Mouse (Mus musculus): Measurements from ENCODE around the gene Cdc40. TPM values are rescaled to one million over a fixed set of nuclear protein-coding genes. Genes with fewer than 3 reads are reported as not detected.
"Not testable (repeated sequence)": the region's sequence is repeated elsewhere in the genome, so short reads cannot be mapped to it uniquely, and the experiment has no call there.

Cdc40 gene
- polyA plus RNA-seq, 2 experiments from 2014 or later, result 62.1 to 66.4 TPM

GRCm38 (mm10) chr10:40857599-40857998 is 25.5 kb downstream of the Cdc40 start:
- ATAC-seq, result no peak

GRCm38 (mm10) chr10:40856703-40857102 is 26.4 kb downstream of the Cdc40 start:
- no peak for ATAC-seq

- ATAC-seq, result no peak
Observed at GRCm38 (mm10) chr10:40855616-40856015, 27.5 kb downstream of the Cdc40 start.

- no peak for ATAC-seq
Observed at GRCm38 (mm10) chr10:40851138-40851537, 32.0 kb downstream of the Cdc40 start.

GRCm38 (mm10) chr10:40850644-40851043 is 32.5 kb downstream of the Cdc40 start:
- no peak for ATAC-seq

- ATAC-seq, result no peak
Observed at GRCm38 (mm10) chr10:40847176-40847874, 35.8 kb downstream of the Cdc40 start.

- no peak for ATAC-seq
Observed at GRCm38 (mm10) chr10:40845626-40846025, 37.5 kb downstream of the Cdc40 start.

GRCm38 (mm10) chr10:40844546-40844945 is 38.6 kb downstream of the Cdc40 start:
- ATAC-seq, result no peak

- ATAC-seq, result no peak
Observed at GRCm38 (mm10) chr10:40843841-40844240, 39.3 kb downstream of the Cdc40 start.

GRCm38 (mm10) chr10:40840086-40840485 is 43.0 kb downstream of the Cdc40 start:
- ATAC-seq, result no peak

GRCm38 (mm10) chr10:40831267-40831666 is 51.8 kb downstream of the Cdc40 start:
- no peak for ATAC-seq

GRCm38 (mm10) chr10:40830312-40830711 is 52.8 kb downstream of the Cdc40 start:
- no peak for ATAC-seq

- no peak for ATAC-seq
Observed at GRCm38 (mm10) chr10:40827706-40828105, 55.4 kb downstream of the Cdc40 start.

GRCm38 (mm10) chr10:40825952-40826351 is 57.2 kb downstream of the Cdc40 start:
- ATAC-seq, result no peak

GRCm38 (mm10) chr10:40816471-40816870 is 66.6 kb downstream of the Cdc40 start:
- no peak for ATAC-seq

- ATAC-seq, result no peak
Observed at GRCm38 (mm10) chr10:40813627-40814026, 69.5 kb downstream of the Cdc40 start.

GRCm38 (mm10) chr10:40809411-40809910 is 73.7 kb downstream of the Cdc40 start:
- ATAC-seq, result not testable (repeated sequence)

GRCm38 (mm10) chr10:40806221-40806620 is 76.9 kb downstream of the Cdc40 start:
- ATAC-seq, result no peak

GRCm38 (mm10) chr10:40805221-40805620 is 77.9 kb downstream of the Cdc40 start:
- ATAC-seq, result no peak

- ATAC-seq, result no peak
Observed at GRCm38 (mm10) chr10:40792115-40792514, 91.0 kb downstream of the Cdc40 start.

- no peak for ATAC-seq
Observed at GRCm38 (mm10) chr10:40790406-40790805, 92.7 kb downstream of the Cdc40 start.

Measured in activated CD4-positive, CD25-positive, alpha-beta regulatory T cell, adult 4 months (primary cell).